Mouse (Mus musculus): ENCODE measurements at regions not wholly inside any gene's neighbourhood (a gene's known extent, or its start where the extent isn't known, plus 50 kb on each side); places are given as distances from the start of the nearest gene placed in this dataset.
A peak's percentile ranks its signal among the peaks of the same experiment; 100 is the strongest.

DNA sequence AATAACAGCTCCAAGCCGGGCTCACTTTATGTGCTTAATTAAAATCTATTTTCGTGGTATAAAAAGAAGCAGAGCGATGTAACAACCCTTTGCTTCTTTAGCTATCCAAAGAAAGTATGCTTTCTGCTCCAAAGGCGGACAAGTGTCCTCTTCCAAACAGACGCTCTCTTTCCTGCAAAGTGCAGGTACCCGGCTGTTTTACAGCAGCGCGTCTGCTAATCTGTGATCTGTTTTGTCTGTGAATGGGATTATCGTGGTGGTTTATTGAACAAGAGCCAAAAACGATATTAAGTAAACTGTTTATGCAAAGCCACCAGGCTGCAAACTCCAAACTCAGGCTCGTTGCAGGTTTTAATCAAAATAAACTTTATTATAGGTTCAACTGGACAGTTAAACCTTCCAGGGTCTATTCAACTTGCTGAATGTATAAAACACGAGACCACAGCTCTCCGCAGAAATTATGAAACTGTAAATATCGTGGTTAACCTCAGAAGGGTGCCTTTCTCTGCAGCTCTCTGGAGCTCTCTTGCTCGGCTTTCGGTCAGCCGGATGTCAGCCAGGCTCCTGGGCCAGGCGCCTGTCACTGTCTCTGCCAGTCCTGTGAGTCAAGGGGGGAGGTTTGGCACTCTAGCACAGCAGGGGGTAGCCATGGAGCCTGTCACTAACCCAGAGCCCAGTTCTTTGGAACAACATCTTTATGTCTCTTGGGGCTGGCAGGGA, 206.2 kb upstream of the Myocd start:
- no peak for TF ChIP-seq EP300 (IDR thresholded peaks at IDR 0.05; ENCODE audit: insufficient read depth, low read depth, low read length)
- TF ChIP-seq POLR2A (IDR thresholded peaks at IDR 0.05; ENCODE audit: insufficient read depth, low read depth, low read length), result no peak
- no peak for TF ChIP-seq CTCF (IDR thresholded peaks at IDR 0.05)
- intact Hi-C loops (cut with DNase I), result no loop called here
- no peak overlapping the region for H3K9ac ChIP-seq (ENCODE audit: low read depth, low read length)
- no peaks in the 10 kb centered on the region for H3K27me3 ChIP-seq (ENCODE audit: control insufficient read depth, insufficient read depth, low read length)
- no peak overlapping the region for H3K27ac ChIP-seq
- DNase-seq, result peak; percentile 29 to 35
- WGBS, result 65% methylated on average over 18 of the region's 18 CpGs
- H3K36me3 ChIP-seq (ENCODE audit: control insufficient read depth, insufficient read depth, low read length), result no peaks in the 10 kb centered on the region
- H3K79me2 ChIP-seq (replicated peaks; ENCODE audit: control insufficient read depth, insufficient read depth, low read length), result no peaks in the 10 kb centered on the region
- H3K4me3 ChIP-seq, result no peak overlapping the region
- no peaks in the 10 kb centered on the region for H3K4me1 ChIP-seq (ENCODE audit: control insufficient read depth, insufficient read depth, low read length)

DNA sequence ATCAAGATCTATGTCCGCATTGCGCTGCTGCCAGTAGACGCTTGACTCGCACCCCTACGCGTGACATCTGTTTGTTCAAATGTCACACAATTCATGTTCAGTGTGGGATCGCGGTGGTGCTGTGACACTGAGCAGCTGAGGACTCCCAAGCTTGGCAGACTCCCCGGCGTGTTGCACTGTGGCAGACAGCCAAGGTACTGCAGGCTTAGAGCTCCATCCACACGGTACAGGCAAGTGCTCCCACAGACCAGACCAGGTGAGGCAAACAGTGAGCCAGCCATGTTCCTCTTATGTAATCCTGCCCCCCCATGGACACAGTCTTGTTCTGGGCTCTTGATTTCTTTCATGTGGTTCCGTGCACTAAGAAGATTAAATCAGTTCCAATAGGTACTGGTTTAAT, 205.5 kb upstream of the Myocd start:
- H3K27me3 ChIP-seq (ENCODE audit: control insufficient read depth, insufficient read depth, low read length), result no peaks in the 10 kb centered on the region
- H3K36me3 ChIP-seq (ENCODE audit: control insufficient read depth, insufficient read depth, low read length), result no peaks in the 10 kb centered on the region
- no peak for TF ChIP-seq CTCF (IDR thresholded peaks at IDR 0.05)
- TF ChIP-seq POLR2A (IDR thresholded peaks at IDR 0.05; ENCODE audit: insufficient read depth, low read depth, low read length), result no peak
- TF ChIP-seq EP300 (IDR thresholded peaks at IDR 0.05; ENCODE audit: insufficient read depth, low read depth, low read length), result 0 out of 2 replicates have a peak, but pooled peaks have one; percentile 40
- H3K79me2 ChIP-seq (replicated peaks; ENCODE audit: control insufficient read depth, insufficient read depth, low read length), result no peaks in the 10 kb centered on the region
- no peak overlapping the region for H3K4me3 ChIP-seq
- no peak overlapping the region for H3K27ac ChIP-seq
- 43% methylated on average over 12 of the region's 12 CpGs for WGBS
- no peaks in the 10 kb centered on the region for H3K4me1 ChIP-seq (ENCODE audit: control insufficient read depth, insufficient read depth, low read length)
- intact Hi-C loops (cut with DNase I), result no loop called here
- peak; percentile 62 to 69 for DNase-seq
- H3K9ac ChIP-seq (ENCODE audit: low read depth, low read length), result no peak overlapping the region

GRCm38 (mm10) chr11:65469762-65470741, 200.3 kb upstream of the Myocd start:
- intact Hi-C loops (cut with DNase I), result no loop called here
- H3K36me3 ChIP-seq (ENCODE audit: control insufficient read depth, insufficient read depth, low read length), result no peaks in the 10 kb centered on the region
- no peak for TF ChIP-seq CTCF (IDR thresholded peaks at IDR 0.05)
- no peak for TF ChIP-seq EP300 (IDR thresholded peaks at IDR 0.05; ENCODE audit: insufficient read depth, low read depth, low read length)
- no peak for TF ChIP-seq POLR2A (IDR thresholded peaks at IDR 0.05; ENCODE audit: insufficient read depth, low read depth, low read length)
- no peak overlapping the region for H3K9ac ChIP-seq (ENCODE audit: low read depth, low read length)
- no peak overlapping the region for H3K4me3 ChIP-seq
- H3K27ac ChIP-seq, result no peak overlapping the region
- no peaks in the 10 kb centered on the region for H3K79me2 ChIP-seq (replicated peaks; ENCODE audit: control insufficient read depth, insufficient read depth, low read length)
- no peaks in the 10 kb centered on the region for H3K27me3 ChIP-seq (ENCODE audit: control insufficient read depth, insufficient read depth, low read length)
- no peaks in the 10 kb centered on the region for H3K4me1 ChIP-seq (ENCODE audit: control insufficient read depth, insufficient read depth, low read length)
- 71% methylated on average over 9 of the region's 9 CpGs for WGBS
- DNase-seq, result no peak

DNA sequence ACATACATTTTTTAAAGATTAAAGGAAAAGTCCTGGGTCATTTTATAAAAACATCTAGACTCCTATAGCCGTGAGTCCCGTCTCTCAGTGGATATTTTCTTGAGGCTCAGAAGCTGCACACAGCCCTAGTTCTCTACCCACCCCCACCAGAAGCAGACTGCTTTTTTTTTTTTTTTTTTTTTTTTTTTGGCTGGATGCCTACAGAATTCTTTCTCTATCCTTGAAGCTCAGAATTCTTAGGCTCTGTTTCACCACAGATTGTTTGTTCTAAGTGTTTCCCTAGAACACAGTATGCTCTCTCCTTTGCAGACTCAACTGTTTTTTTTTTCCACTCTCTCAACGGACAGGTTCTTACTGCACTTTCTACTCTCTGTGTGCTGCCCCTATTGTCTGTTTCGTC, 191.3 kb upstream of the Myocd start:
- no peak for DNase-seq
- TF ChIP-seq CTCF (IDR thresholded peaks at IDR 0.05) (no peak), POLR2A (IDR thresholded peaks at IDR 0.05; ENCODE audit: insufficient read depth, low read depth, low read length) (no peak), EP300 (IDR thresholded peaks at IDR 0.05; ENCODE audit: insufficient read depth, low read depth, low read length) (no peak)
- no peak overlapping the region for H3K4me3 ChIP-seq
- no peak overlapping the region for H3K9ac ChIP-seq (ENCODE audit: low read depth, low read length)
- H3K27ac ChIP-seq, result no peak overlapping the region
- H3K36me3 ChIP-seq (ENCODE audit: control insufficient read depth, insufficient read depth, low read length), result no peaks in the 10 kb centered on the region
- WGBS, result 42% methylated on average over 4 of the region's 4 CpGs
- intact Hi-C loops (cut with DNase I), result no loop called here
- no peaks in the 10 kb centered on the region for H3K4me1 ChIP-seq (ENCODE audit: control insufficient read depth, insufficient read depth, low read length)
- H3K27me3 ChIP-seq (ENCODE audit: control insufficient read depth, insufficient read depth, low read length), result no peaks in the 10 kb centered on the region
- H3K79me2 ChIP-seq (replicated peaks; ENCODE audit: control insufficient read depth, insufficient read depth, low read length), result no peaks in the 10 kb centered on the region

DNA sequence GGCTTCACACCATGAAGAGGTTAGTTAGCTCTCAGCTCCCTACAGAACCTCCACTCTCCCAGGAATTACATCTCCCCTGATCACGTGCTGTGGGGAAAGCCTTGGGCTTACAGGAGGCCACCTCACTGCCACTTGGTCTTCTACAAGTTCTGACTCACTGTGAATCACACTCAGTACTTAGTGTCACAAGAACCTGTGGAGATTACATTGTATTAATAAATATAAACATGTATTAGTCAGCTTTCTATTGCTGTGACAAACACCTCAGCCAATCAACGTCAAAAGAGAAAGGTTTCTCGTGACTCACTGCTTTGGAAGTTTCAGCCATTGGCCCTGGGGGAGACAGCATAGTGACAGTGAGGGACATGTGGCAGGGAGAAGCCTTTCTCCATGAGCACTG, 178.6 kb upstream of the Myocd start:
- DNase-seq, result no peak
- Histone ChIP-seq H3K4me1 (ENCODE audit: control insufficient read depth, insufficient read depth, low read length) (no peaks in the 10 kb centered on the region), H3K4me3 (no peak overlapping the region), H3K79me2 (replicated peaks; ENCODE audit: control insufficient read depth, insufficient read depth, low read length) (no peaks in the 10 kb centered on the region), H3K9ac (ENCODE audit: low read depth, low read length) (no peak overlapping the region), H3K27me3 (ENCODE audit: control insufficient read depth, insufficient read depth, low read length) (no peaks in the 10 kb centered on the region), H3K36me3 (ENCODE audit: control insufficient read depth, insufficient read depth, low read length) (no peaks in the 10 kb centered on the region), H3K27ac (no peak overlapping the region)
- WGBS, result 63% methylated on average over 3 of the region's 3 CpGs
- no peak for TF ChIP-seq EP300 (IDR thresholded peaks at IDR 0.05; ENCODE audit: insufficient read depth, low read depth, low read length)
- no peak for TF ChIP-seq CTCF (IDR thresholded peaks at IDR 0.05)
- TF ChIP-seq POLR2A (IDR thresholded peaks at IDR 0.05; ENCODE audit: insufficient read depth, low read depth, low read length), result no peak
- intact Hi-C loops (cut with DNase I), result no loop called here
